Mouse (Mus musculus): ENCODE results near the gene Lrrc4b.

Gene Lrrc4b

GRCm38 (mm10) chr7:44435796-44436195, 7.0 kb downstream of the Lrrc4b start:
- peak; percentile 27; the same call in 1 of the 2 replicates for ATAC-seq (ENCODE audit: insufficient number of reproducible peaks, low FRiP score, low TSS enrichment)

GRCm38 (mm10) chr7:44436267-44436666, 7.4 kb downstream of the Lrrc4b start:
- no peak for ATAC-seq (ENCODE audit: insufficient number of reproducible peaks, low FRiP score, low TSS enrichment)

GRCm38 (mm10) chr7:44437188-44437587, 8.4 kb downstream of the Lrrc4b start:
- no peak for ATAC-seq (ENCODE audit: insufficient number of reproducible peaks, low FRiP score, low TSS enrichment)

DNA sequence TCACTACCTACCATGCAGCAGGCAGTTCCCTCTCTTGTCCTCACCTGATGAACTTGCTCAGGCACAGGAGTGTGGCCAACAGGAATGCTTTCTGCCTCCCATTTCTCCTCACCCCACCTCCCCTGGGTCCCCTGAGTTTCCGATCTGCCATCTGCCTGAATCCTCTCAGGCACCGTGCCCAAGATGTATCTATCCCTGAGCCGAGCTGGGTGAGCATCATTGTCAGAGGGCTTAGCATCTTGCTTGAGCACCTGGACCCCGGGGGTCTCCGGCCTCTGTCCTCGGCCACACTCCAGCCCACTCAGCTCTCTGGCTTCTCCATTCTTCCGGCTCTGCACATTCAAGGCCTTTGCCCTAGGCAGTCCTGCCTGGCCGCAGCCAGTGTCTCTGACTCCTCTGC, 9.1 kb downstream of the Lrrc4b start:
- no peak for ATAC-seq (ENCODE audit: insufficient number of reproducible peaks, low FRiP score, low TSS enrichment)

DNA sequence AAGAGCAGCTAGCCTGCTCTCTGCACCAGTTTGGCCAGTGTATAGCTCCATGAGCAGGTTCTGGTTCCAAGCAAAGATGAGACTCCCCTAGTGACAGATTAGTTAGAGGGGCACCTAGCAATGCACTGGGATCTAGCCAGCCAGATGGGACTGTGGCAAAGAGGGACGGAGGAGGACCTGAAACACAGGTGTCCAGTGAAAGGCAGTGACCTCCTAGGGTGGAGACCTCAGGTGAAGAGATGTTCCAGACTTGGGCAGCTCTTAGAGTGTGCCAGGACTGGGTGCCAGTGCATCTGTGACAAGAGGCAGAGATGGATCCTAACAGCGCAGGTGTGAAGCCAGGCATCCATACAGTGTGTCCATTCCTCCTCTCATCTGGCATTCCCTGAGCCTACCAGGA, 10.9 kb downstream of the Lrrc4b start:
- no peak for ATAC-seq (ENCODE audit: insufficient number of reproducible peaks, low FRiP score, low TSS enrichment)

GRCm38 (mm10) chr7:44440479-44440878, 11.7 kb downstream of the Lrrc4b start:
- no peak for ATAC-seq (ENCODE audit: insufficient number of reproducible peaks, low FRiP score, low TSS enrichment)

GRCm38 (mm10) chr7:44441180-44441579, 12.4 kb downstream of the Lrrc4b start:
- ATAC-seq (ENCODE audit: insufficient number of reproducible peaks, low FRiP score, low TSS enrichment): no peak

- no peak; the same call in 1 of the 2 replicates for ATAC-seq (ENCODE audit: insufficient number of reproducible peaks, low FRiP score, low TSS enrichment)
These were observed 12.9 kb downstream of the Lrrc4b start for GRCm38 (mm10) chr7:44441648-44442109.

DNA sequence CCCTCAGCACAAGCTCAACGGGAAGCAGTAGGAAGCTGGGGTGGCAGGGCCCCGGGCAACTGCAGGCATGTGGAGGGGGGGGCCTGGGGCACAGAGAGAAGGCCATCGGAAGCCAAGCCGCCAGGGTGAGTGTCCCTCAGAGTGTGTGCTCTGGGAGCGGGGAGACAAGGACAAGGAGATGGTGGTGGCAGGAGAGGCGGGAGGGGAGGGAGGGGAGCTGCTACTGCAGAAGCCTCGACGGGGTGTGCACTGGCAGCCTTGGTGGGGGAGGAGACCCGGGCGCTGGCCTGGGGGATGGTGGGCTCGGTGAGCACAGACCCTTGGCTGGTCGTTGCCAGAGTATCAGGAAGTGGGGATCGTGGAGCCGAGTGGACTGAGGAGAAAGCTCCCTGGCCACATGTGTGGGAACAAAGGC, 13.6 kb downstream of the Lrrc4b start:
- peak; percentile 27; the same call in 1 of the 2 replicates for ATAC-seq (ENCODE audit: insufficient number of reproducible peaks, low FRiP score, low TSS enrichment)

GRCm38 (mm10) chr7:44443268-44444173, 14.7 kb downstream of the Lrrc4b start:
- ATAC-seq (ENCODE audit: insufficient number of reproducible peaks, low FRiP score, low TSS enrichment): peak; percentile 54

GRCm38 (mm10) chr7:44444886-44445527, 16.2 kb downstream of the Lrrc4b start:
- no peak for ATAC-seq (ENCODE audit: insufficient number of reproducible peaks, low FRiP score, low TSS enrichment)

GRCm38 (mm10) chr7:44445528-44445923, 16.7 kb downstream of the Lrrc4b start:
- ATAC-seq (ENCODE audit: insufficient number of reproducible peaks, low FRiP score, low TSS enrichment): no peak

- ATAC-seq (ENCODE audit: insufficient number of reproducible peaks, low FRiP score, low TSS enrichment): no peak
These were observed 17.4 kb downstream of the Lrrc4b start for GRCm38 (mm10) chr7:44446070-44446855.

DNA sequence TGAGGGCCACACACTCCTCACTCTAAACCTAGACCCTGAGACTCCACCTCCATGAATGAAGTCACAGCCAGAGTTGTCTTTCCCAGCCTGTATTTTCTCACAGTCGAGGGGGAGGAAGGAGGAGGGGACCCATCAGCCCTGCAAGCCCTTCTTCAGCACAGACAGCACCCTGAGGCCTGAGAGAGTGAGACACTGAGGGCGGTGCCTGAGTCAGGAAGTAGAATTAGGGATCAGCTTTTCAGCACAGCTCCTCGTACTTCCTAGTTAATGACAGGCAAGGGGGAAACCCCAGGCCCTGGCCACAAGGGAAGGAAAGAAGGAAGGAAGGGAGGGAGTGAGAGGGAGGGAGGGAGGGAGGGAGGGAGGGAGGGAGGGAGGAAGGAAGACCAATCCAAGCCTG, 24.4 kb downstream of the Lrrc4b start:
- no peak for ATAC-seq (ENCODE audit: insufficient number of reproducible peaks, low FRiP score, low TSS enrichment)

- ATAC-seq (ENCODE audit: insufficient number of reproducible peaks, low FRiP score, low TSS enrichment): no peak
These were observed 27.5 kb downstream of the Lrrc4b start for GRCm38 (mm10) chr7:44456302-44456701.

- no peak for ATAC-seq (ENCODE audit: insufficient number of reproducible peaks, low FRiP score, low TSS enrichment)
These were observed 31.2 kb downstream of the Lrrc4b start for GRCm38 (mm10) chr7:44460067-44460466.

DNA sequence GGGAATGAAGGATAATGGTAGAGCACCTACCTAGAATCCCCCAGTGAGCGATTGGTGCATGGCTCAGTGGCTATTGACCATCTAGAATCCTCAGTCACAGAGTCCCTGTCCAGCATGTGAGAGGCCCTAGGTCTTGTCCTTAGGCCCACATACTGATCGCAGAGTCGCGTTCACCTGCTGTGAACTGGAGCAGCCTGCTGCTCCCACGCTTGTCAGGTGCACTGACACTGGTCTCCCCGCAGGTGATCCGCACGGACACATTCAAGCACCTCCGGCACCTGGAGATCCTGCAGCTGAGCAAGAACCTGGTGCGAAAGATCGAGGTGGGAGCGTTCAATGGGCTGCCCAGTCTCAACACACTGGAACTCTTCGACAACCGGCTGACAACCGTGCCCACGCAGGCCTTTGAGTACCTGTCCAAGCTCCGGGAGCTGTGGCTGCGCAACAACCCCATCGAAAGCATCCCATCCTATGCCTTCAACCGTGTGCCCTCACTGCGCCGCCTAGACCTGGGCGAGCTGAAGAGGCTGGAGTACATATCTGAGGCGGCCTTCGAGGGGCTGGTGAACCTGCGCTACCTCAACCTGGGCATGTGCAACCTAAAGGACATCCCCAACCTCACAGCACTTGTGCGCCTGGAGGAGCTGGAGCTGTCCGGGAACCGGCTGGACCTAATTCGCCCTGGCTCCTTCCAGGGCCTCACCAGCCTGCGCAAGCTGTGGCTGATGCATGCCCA, 32.1 kb downstream of the Lrrc4b start:
- ATAC-seq (ENCODE audit: insufficient number of reproducible peaks, low FRiP score, low TSS enrichment): no peak

DNA sequence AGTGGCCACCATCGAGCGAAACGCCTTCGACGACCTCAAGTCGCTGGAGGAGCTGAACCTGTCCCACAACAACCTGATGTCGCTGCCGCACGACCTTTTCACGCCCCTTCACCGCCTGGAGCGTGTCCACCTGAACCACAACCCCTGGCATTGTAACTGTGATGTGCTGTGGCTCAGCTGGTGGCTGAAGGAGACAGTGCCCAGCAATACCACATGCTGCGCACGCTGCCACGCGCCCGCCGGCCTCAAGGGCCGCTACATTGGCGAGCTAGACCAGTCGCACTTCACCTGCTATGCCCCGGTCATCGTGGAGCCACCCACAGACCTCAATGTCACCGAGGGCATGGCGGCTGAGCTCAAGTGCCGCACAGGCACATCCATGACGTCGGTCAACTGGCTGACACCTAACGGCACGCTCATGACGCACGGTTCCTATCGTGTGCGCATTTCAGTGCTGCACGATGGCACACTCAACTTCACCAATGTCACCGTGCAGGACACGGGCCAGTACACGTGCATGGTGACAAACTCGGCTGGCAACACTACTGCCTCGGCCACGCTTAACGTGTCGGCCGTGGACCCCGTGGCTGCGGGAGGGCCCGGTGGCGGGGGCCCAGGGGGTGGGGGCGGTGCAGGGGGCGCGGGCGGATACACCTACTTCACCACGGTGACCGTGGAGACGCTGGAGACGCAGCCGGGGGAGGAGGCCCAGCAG, 32.8 kb downstream of the Lrrc4b start:
- ATAC-seq (ENCODE audit: insufficient number of reproducible peaks, low FRiP score, low TSS enrichment): no peak
